Mouse (Mus musculus) myocyte (in vitro differentiated cells): ENCODE results near the gene Ulk2. TPM values are rescaled to one million over a fixed set of nuclear protein-coding genes. Genes with fewer than 3 reads are reported as not detected.

ENCODE experiments used
- H3K27me3 ChIP-seq: one replicate; pipeline ENCODE4 v1.6.1; 2011; ENCODE audit not compliant: control insufficient read depth, insufficient read depth, insufficient read length
- H3K36me3 ChIP-seq: one replicate; pipeline ENCODE4 v1.6.1; 2011; ENCODE audit not compliant: control insufficient read depth, insufficient read depth
- H3K4me2 ChIP-seq: one replicate; pipeline ENCODE4 v1.6.1; 2011; ENCODE audit warnings: low read depth, control low read depth
- H3K4me3 ChIP-seq: one replicate; pipeline ENCODE4 v1.5.1; 2011; ENCODE audit warnings: mild to moderate bottlenecking, control low read depth, moderate library complexity
- H3K79me2 ChIP-seq: one replicate; pipeline ENCODE4 v1.6.1; 2011; ENCODE audit not compliant: control insufficient read depth, insufficient read depth
- H3ac ChIP-seq: one replicate; pipeline ENCODE4 v1.6.1; 2011; ENCODE audit not compliant: control insufficient read depth, insufficient read length
- CEBPB ChIP-seq: IDR thresholded peaks from 2 replicates; pipeline ENCODE4 v1.6.1; 2011; ENCODE audit warnings: mild to moderate bottlenecking, moderate library complexity; ENCODE audit not compliant: poor library complexity, insufficient read depth, severe bottlenecking
- E2F4 ChIP-seq: IDR thresholded peaks from one replicate; pipeline ENCODE4 v1.6.1; 2011; ENCODE audit warnings: mild to moderate bottlenecking, control low read depth, moderate library complexity; ENCODE audit not compliant: insufficient read depth
- MAX ChIP-seq: IDR thresholded peaks from one replicate; pipeline ENCODE4 v1.6.1; 2011; ENCODE audit warnings: low read depth, mild to moderate bottlenecking, control low read depth
- MYOD1 ChIP-seq, 3 experiments: IDR thresholded peaks; one replicate each; pipeline ENCODE4 v1.6.1; 2011; ENCODE audit warnings: control low read depth in 2 of 3, low read depth in 2 of 3, mild to moderate bottlenecking in 2 of 3, moderate library complexity in 1 of 3; ENCODE audit not compliant: insufficient read length in 2 of 3, control insufficient read depth in 1 of 3
- MYOG ChIP-seq, 3 experiments: IDR thresholded peaks; one replicate each; pipeline ENCODE4 v1.6.1; 2011; ENCODE audit warnings: control low read depth in 2 of 3, low read depth in 2 of 3, mild to moderate bottlenecking in 2 of 3; ENCODE audit not compliant: insufficient read length in 2 of 3, control insufficient read depth in 1 of 3, insufficient read depth in 1 of 3
- POLR2A ChIP-seq: IDR thresholded peaks from one replicate; pipeline ENCODE4 v1.6.1; 2011; ENCODE audit warnings: low read depth, mild to moderate bottlenecking, control low read depth, moderate library complexity; ENCODE audit not compliant: insufficient read length
- POLR2AphosphoS2 ChIP-seq: IDR thresholded peaks from one replicate; pipeline ENCODE4 v1.6.1; 2011; ENCODE audit warnings: low read depth, control low read depth; ENCODE audit not compliant: insufficient read length
- REST ChIP-seq: IDR thresholded peaks from one replicate; pipeline ENCODE4 v1.6.1; 2011; ENCODE audit warnings: mild to moderate bottlenecking, control low read depth, moderate library complexity; ENCODE audit not compliant: insufficient read depth, insufficient read length
- SRF ChIP-seq: IDR thresholded peaks from one replicate; pipeline ENCODE4 v1.6.1; 2011; ENCODE audit warnings: low read depth; ENCODE audit not compliant: control insufficient read depth, insufficient read length
- TCF12 ChIP-seq: IDR thresholded peaks from one replicate; pipeline ENCODE4 v1.6.1; 2011; ENCODE audit warnings: mild to moderate bottlenecking, control low read depth; ENCODE audit not compliant: poor library complexity, insufficient read depth, severe bottlenecking
- TCF3 ChIP-seq: IDR thresholded peaks from one replicate; pipeline ENCODE4 v1.6.1; 2011; ENCODE audit warnings: low read depth, control low read depth; ENCODE audit not compliant: insufficient read length
- USF1 ChIP-seq: IDR thresholded peaks from one replicate; pipeline ENCODE4 v1.6.1; 2011; ENCODE audit warnings: low read depth, mild to moderate bottlenecking, control low read depth, moderate library complexity
- polyA plus RNA-seq: library from polyadenylated mRNA; unstranded; fragments of >200 nt; fragmentation: generic; extraction: Trizol; gene quantifications from one replicate; pipeline ENCODE4 v1.2.1, GENCODE M21; 2012; ENCODE audit warnings: missing spikeins

Gene Ulk2
- polyA plus RNA-seq = 9.3 TPM

GRCm38 (mm10) chr11:61854988-61855411 lies at the start of gene Ulk2:
Ulk2 (minus strand) TSS chr11:61855073.
- peak within 1 kb of the TSS; percentile 96 for H3ac ChIP-seq
- H3K4me2 ChIP-seq = peak within 1 kb of the TSS; percentile 86
- H3K36me3 ChIP-seq = no peaks in the 10 kb centered on the region
- peaks cover 14% of the 10 kb centered on the region for H3K79me2 ChIP-seq
- H3K4me3 ChIP-seq = peak within 1 kb of the TSS; percentile 36
- H3K27me3 ChIP-seq = no peaks in the 10 kb centered on the region
- TF ChIP-seq TCF12 = no peak
- peak; percentile 89 for TF ChIP-seq POLR2A
- no peak for TF ChIP-seq SRF
- TF ChIP-seq REST = no peak
- no peak for TF ChIP-seq MAX
- TF ChIP-seq USF1 = no peak
- peak; percentile 88 for TF ChIP-seq POLR2AphosphoS2
- TF ChIP-seq TCF3 = no peak
- peak in 2 of 3 experiments; percentile 63 to 69 for TF ChIP-seq MYOG (IDR thresholded peaks at IDR 0.05; ENCODE audit: control insufficient read depth in 1 of 3, insufficient read depth in 1 of 3, insufficient read length in 2 of 3, low read depth in 2 of 3)
- TF ChIP-seq CEBPB = no peak
- peak; percentile 61 for TF ChIP-seq E2F4
- TF ChIP-seq MYOD1 (IDR thresholded peaks at IDR 0.05; ENCODE audit: control insufficient read depth in 1 of 3, insufficient read length in 2 of 3, low read depth in 2 of 3) = peak in 1 of 3 experiments; percentile 59

GRCm38 (mm10) chr11:61882183-61882582 lies 27.3 kb upstream of the Ulk2 start:
- no peak for TF ChIP-seq REST
- no peak for TF ChIP-seq CEBPB
- no peak for TF ChIP-seq MYOG (IDR thresholded peaks at IDR 0.05; ENCODE audit: control insufficient read depth in 1 of 3, insufficient read depth in 1 of 3, insufficient read length in 2 of 3, low read depth in 2 of 3)
- no peak for TF ChIP-seq SRF
- no peak for TF ChIP-seq E2F4
- TF ChIP-seq USF1 = no peak
- no peak for TF ChIP-seq MAX
- TF ChIP-seq POLR2A = no peak
- TF ChIP-seq MYOD1 (IDR thresholded peaks at IDR 0.05; ENCODE audit: control insufficient read depth in 1 of 3, insufficient read length in 2 of 3, low read depth in 2 of 3) = no peak
- TF ChIP-seq TCF3 = no peak
- no peak for TF ChIP-seq TCF12
- TF ChIP-seq POLR2AphosphoS2 = no peak
- Histone ChIP-seq H3K4me2 (no peak overlapping the region), H3ac (no peak overlapping the region), H3K27me3 (no peaks in the 10 kb centered on the region), H3K36me3 (peaks cover 40% of the 10 kb centered on the region), H3K4me3 (no peak overlapping the region), H3K79me2 (no peaks in the 10 kb centered on the region)

- TF ChIP-seq TCF3 (no peak), SRF (no peak), USF1 (no peak), E2F4 (no peak), CEBPB (no peak), MYOG (IDR thresholded peaks at IDR 0.05; ENCODE audit: control insufficient read depth in 1 of 3, insufficient read depth in 1 of 3, insufficient read length in 2 of 3, low read depth in 2 of 3) (no peak), MYOD1 (IDR thresholded peaks at IDR 0.05; ENCODE audit: control insufficient read depth in 1 of 3, insufficient read length in 2 of 3, low read depth in 2 of 3) (no peak), MAX (no peak), REST (no peak), TCF12 (no peak), POLR2AphosphoS2 (no peak), POLR2A (no peak)
- no peak overlapping the region for H3ac ChIP-seq
- no peak overlapping the region for H3K4me2 ChIP-seq
- no peak overlapping the region for H3K4me3 ChIP-seq
- H3K36me3 ChIP-seq = peaks cover 32% of the 10 kb centered on the region
- no peaks in the 10 kb centered on the region for H3K27me3 ChIP-seq
- no peaks in the 10 kb centered on the region for H3K79me2 ChIP-seq
These were observed 25.0 kb upstream of the Ulk2 start for GRCm38 (mm10) chr11:61879921-61880320.

GRCm38 (mm10) chr11:61871881-61872280 lies 17.0 kb upstream of the Ulk2 start:
- no peak for TF ChIP-seq POLR2A
- TF ChIP-seq CEBPB = no peak
- no peak for TF ChIP-seq MAX
- no peak overlapping the region for H3ac ChIP-seq
- H3K36me3 ChIP-seq = peaks cover 40% of the 10 kb centered on the region
- H3K27me3 ChIP-seq = no peaks in the 10 kb centered on the region
- no peak overlapping the region for H3K4me3 ChIP-seq
- no peak overlapping the region for H3K4me2 ChIP-seq
- H3K79me2 ChIP-seq = no peaks in the 10 kb centered on the region

- peaks cover 18% of the 10 kb centered on the region for H3K36me3 ChIP-seq
- H3K79me2 ChIP-seq = no peaks in the 10 kb centered on the region
- H3K4me2 ChIP-seq = no peak overlapping the region
- no peak overlapping the region for H3ac ChIP-seq
- no peaks in the 10 kb centered on the region for H3K27me3 ChIP-seq
- no peak for TF ChIP-seq TCF12
- TF ChIP-seq POLR2A = no peak
- TF ChIP-seq E2F4 = no peak
- no peak for TF ChIP-seq TCF3
- TF ChIP-seq REST = no peak
- no peak for TF ChIP-seq SRF
- no peak for TF ChIP-seq MYOG (IDR thresholded peaks at IDR 0.05; ENCODE audit: control insufficient read depth in 1 of 3, insufficient read depth in 1 of 3, insufficient read length in 2 of 3, low read depth in 2 of 3)
- no peak for TF ChIP-seq MAX
- TF ChIP-seq CEBPB = no peak
- TF ChIP-seq USF1 = no peak
- TF ChIP-seq MYOD1 (IDR thresholded peaks at IDR 0.05; ENCODE audit: control insufficient read depth in 1 of 3, insufficient read length in 2 of 3, low read depth in 2 of 3) = no peak
- no peak for TF ChIP-seq POLR2AphosphoS2
- no peak overlapping the region for H3K4me3 ChIP-seq
These were observed 12.0 kb upstream of the Ulk2 start for GRCm38 (mm10) chr11:61866856-61867255.
